Mouse (Mus musculus) left cerebral cortex, adult 9 months (tissue): ENCODE measurements around the gene Taok2.
"Not testable (repeated sequence)": the region's sequence is repeated elsewhere in the genome, so short reads cannot be mapped to it uniquely, and the experiment has no call there.

Source experiments
- DNase-seq, 2 experiments: peaks; one replicate each; pipeline ENCODE4 v3.0.0; 2022; ENCODE audit warnings: low spot score in 2 of 2

The Taok2 gene

GRCm38 (mm10) chr7:126884286-126885164 is at the start of gene Taok2:
Taok2 (minus strand) TSS chr7:126884703.
- DNase-seq, result peak; percentile 98

- no peak for DNase-seq
Observed at GRCm38 (mm10) chr7:126932652-126933051, 48.1 kb upstream of the Taok2 start.

GRCm38 (mm10) chr7:126929046-126929445 is 44.5 kb upstream of the Taok2 start:
- no peak for DNase-seq

- peak; percentile 80 to 92 for DNase-seq
Observed at GRCm38 (mm10) chr7:126928384-126929037, 44.0 kb upstream of the Taok2 start, which contains the start of gene Kctd13. Kctd13 (plus strand) TSS chr7:126928879.

GRCm38 (mm10) chr7:126926299-126926698 is 41.8 kb upstream of the Taok2 start:
- DNase-seq, result no peak

- no peak for DNase-seq
Observed at GRCm38 (mm10) chr7:126923999-126924398, 39.5 kb upstream of the Taok2 start.

- no peak for DNase-seq
Observed at GRCm38 (mm10) chr7:126922624-126923060, 38.1 kb upstream of the Taok2 start, which contains the start of gene Tmem219. Tmem219 (minus strand) TSS chr7:126922917.

- DNase-seq, result no peak
Observed at GRCm38 (mm10) chr7:126921563-126921962, 37.1 kb upstream of the Taok2 start.

- DNase-seq, result no peak
Observed at GRCm38 (mm10) chr7:126919973-126920372, 35.5 kb upstream of the Taok2 start.

- DNase-seq, result not testable (repeated sequence)
Observed at GRCm38 (mm10) chr7:126918356-126918755, 33.9 kb upstream of the Taok2 start.

GRCm38 (mm10) chr7:126914844-126915243 is 30.3 kb upstream of the Taok2 start:
- DNase-seq, result no peak

GRCm38 (mm10) chr7:126905590-126905989 is 21.1 kb upstream of the Taok2 start:
- no peak for DNase-seq

- DNase-seq, result not testable (repeated sequence)
Observed at GRCm38 (mm10) chr7:126899781-126900180, 15.3 kb upstream of the Taok2 start.

GRCm38 (mm10) chr7:126898102-126898990 is 13.8 kb upstream of the Taok2 start:
- peak; percentile 73 to 94 for DNase-seq

GRCm38 (mm10) chr7:126897390-126898101 is 13.0 kb upstream of the Taok2 start:
- DNase-seq, result peak in 1 of 2 experiments; percentile 30

- no peak for DNase-seq
Observed at GRCm38 (mm10) chr7:126896912-126897311, 12.4 kb upstream of the Taok2 start.

GRCm38 (mm10) chr7:126888852-126889251 is 4.3 kb upstream of the Taok2 start:
- no peak for DNase-seq

- no peak for DNase-seq
Observed at GRCm38 (mm10) chr7:126887281-126887680, 2.8 kb upstream of the Taok2 start.

- no peak for DNase-seq
Observed at GRCm38 (mm10) chr7:126883731-126884181, 747 bp downstream of the Taok2 start.

- no peak for DNase-seq
Observed at GRCm38 (mm10) chr7:126881040-126881439, 3.5 kb downstream of the Taok2 start.

- DNase-seq, result no peak
Observed at GRCm38 (mm10) chr7:126877239-126877638, 7.3 kb downstream of the Taok2 start.
